Mouse (Mus musculus): Measurements from ENCODE around the gene Ftsj3. TPM values are rescaled to one million over a fixed set of nuclear protein-coding genes. Genes with fewer than 3 reads are reported as not detected.

The Ftsj3 gene
- polyA plus RNA-seq, 1 experiment: 7.3 TPM

DNA sequence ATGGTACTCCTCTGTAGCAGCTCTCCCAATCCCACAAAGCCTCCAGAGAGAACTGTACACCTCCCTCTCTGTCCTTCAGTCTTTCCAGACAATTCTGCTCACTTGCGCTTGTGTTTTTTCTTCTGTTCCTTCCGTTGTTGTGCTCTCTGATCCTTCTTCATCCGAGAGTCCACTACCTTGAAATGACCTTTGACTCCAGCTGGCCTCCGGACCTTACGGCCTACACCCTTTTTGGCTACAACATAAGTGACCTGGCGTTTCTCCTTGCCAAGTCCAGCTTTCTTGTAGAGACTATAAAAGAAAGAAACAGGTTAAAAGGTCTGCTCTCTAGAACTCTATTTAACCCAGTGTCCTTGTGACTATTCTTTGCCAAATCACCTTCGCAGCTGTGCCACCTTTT lies 6.6 kb downstream of the Ftsj3 start:
- no peak for TF ChIP-seq GATA1 (IDR thresholded peaks at IDR 0.05; ENCODE audit: low read length)

DNA sequence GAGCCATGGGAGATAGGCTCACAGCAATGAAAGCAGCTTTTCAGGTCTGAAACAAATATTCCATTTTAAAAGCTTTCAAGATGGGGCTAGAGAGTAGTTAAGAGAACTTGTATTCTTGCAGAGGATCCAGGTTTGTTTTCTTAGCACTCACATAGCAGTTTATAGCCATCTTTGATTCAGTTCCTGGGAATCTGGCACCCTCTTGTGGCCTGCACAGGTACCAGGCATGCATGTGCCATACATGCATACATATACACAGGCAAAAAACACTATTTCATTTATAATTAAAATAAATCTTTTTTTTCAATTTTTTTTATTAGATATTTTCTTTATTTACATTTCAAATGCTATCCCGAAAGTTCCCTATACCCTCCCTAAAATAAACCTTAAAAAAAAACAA lies 9.0 kb downstream of the Ftsj3 start:
- TF ChIP-seq GATA1 (IDR thresholded peaks at IDR 0.05; ENCODE audit: low read length): no peak

DNA sequence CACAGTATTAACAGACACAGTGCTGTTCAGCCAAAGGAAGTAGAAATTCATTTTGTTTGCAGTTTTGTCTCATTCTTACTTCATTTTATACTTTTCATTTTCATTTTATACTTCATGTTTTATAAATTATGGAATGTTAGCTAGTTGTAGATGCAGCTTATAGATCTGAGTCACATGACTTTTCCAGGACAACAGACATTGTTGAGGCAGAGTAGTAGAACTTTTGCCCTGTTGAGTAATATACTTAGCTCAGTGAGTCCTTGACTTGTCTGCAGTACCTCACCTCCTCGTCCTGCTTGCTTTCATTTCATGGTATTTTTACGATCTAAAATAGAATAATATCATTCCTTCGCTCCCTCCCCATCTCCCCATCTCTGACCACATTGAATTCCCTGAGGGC lies 35.3 kb downstream of the Ftsj3 start:
- no peak for TF ChIP-seq GATA1 (IDR thresholded peaks at IDR 0.05; ENCODE audit: low read length)

DNA sequence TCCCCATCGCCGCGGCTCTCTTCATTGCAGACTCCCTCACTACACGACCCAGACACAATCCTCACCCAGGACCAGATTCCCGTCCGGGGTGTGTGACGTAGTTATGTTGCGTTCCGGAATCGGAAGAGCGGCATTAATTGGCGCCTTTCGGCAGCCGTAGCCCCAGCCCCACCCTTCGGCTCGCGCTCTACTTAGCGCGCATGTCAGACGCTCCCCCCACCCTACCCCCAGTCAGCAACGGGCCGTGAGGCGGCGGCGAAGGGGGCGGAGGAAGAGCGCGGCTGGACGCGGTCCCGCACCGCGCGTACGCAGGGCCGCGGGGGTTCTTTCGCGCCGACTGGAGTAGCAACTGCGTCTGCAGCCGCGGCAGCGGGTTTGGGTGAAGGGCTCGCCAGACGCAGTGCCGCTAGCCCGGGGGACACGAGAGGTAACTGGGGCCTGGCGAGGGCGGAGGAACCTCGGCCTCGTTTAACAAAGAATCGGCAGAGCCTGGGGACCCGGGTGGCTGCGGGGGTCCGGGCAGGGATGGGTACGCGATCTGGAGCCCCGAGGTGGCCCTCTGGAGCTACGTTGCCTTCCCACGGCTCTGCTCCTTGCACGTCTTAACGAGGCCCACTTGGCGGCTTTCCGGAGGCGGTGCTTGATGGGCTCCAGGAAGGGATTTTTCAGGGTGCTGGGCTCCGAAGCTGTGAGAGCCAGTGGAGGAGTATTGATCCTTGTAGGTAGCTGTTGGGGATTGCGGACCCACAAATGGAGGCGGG lies 39.0 kb downstream of the Ftsj3 start, which contains the start of gene Ddx42:
TSS of gene Ddx42 (plus strand) at position 197 of the 761 bp plus-strand sequence.
- TF ChIP-seq GATA1 (IDR thresholded peaks at IDR 0.05; ENCODE audit: low read length): no peak

DNA sequence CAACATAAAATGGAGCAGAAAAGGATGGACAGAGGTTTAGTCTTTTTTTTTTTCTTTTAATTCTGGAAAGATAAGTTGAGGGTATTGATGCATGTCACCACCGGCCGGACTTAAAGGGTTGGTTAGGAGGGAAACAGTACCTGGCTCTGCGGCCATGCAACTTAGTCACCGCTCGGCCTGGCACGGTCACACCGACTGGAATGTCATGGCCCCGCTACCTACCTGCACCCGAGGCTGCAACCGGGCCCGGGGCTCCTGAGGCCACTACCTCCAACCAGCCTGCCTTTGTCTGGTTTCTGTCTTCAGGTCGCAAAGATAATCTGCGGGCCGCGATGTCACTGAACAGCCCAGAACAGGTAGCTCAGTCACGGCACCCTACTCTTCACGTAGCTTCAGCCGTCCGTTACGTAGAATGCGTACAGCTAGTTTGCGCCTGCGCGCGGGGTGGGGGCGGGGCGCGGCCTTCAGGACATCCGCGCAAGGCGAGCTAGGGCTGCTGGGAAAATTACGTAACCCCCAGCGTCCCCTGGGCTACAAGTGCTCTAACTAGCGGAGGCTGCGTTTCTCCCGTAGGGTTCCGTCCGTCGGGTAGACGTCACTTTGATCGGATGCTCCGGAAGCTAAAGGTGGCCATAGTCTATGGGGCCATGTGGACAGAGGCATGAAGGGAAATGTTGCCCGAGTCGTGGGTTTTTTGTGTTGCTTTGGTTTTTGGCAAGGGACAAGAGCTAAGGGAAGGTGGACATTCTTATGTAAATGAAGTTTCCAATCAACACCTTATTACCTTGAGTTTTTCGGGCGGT lies 39.8 kb downstream of the Ftsj3 start, which contains the start of gene Ccdc47:
TSS of gene Ccdc47 (minus strand) at position 418 of the 803 bp plus-strand sequence.
- no peak for TF ChIP-seq GATA1 (IDR thresholded peaks at IDR 0.05; ENCODE audit: low read length)

DNA sequence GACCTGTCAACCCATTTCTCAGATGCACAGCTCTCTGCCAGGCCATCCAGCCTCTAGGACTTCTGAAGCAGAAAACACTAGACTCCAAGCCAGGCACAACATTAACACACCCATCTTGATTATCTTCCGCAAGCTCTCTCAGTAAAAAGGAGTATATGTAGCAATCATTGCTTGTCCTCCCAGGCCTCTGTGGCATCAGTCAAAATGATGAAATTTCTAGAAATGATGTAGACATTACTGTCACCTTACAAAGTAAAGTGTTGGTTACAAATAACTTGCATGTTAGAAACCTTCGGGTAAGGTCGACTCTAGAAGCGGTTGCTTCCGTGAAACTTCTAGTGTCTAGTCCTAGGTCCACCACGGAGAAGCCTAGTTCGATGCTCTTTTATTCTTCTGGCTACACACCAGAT lies 40.4 kb downstream of the Ftsj3 start:
- no peak for TF ChIP-seq GATA1 (IDR thresholded peaks at IDR 0.05; ENCODE audit: low read length)

DNA sequence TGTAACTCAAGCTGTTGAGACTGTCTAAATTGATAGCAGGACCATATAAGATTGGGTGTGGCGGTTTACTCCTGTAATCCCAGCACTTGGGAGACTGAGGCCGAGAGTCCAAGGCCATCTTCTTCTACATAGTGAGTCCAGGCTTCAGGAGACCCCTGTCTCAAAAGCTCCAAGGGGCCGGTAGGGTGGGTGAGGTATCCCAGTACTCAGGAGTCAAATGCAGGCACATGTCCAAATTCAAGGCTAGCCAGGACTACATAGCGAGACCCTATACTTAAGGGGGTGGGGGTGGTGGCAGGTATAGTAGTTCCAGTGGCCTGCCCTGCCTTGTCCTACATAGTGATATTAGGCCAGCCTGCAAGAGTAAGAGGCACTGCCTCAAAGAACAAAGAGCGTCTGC lies 41.0 kb downstream of the Ftsj3 start:
- no peak for TF ChIP-seq GATA1 (IDR thresholded peaks at IDR 0.05; ENCODE audit: low read length)

DNA sequence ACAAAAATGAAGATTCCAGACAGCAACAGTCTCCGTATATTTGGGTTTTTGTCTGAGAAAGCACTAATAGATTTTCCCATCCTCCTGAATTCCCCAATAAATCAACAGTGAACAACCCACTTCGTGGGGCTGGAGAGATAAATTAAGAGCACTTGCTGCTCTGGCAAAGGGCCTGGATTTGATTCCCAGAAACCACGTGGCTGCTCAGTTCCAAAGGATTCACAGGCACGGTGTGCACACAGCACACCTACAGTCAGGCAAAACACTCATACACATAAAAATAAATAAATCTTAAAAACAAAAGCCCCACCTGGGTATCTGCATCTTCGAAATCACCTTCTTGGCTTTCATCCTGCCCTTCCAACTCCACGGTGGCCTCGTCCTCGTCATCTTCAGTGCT lies 43.1 kb downstream of the Ftsj3 start:
- TF ChIP-seq GATA1 (IDR thresholded peaks at IDR 0.05; ENCODE audit: low read length): no peak

DNA sequence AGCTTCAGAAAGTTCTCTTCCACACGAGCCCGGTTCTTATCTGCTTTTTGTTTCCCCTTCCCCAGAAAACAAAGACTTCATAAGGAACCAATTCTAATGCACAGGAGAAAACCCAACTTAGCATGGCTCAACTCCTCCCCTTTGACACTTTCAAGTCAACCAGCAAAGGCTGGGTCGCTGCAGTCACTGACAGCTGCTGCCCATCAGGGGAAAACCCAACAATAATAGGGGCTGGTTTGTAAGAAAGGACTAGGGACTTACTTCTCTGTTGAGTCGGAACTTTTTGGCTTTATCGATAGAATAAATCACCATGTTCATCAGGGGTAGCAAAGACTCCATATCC lies 53.8 kb downstream of the Ftsj3 start, which contains the start of gene Strada:
TSS of gene Strada (minus strand) at position 46 of the 343 bp plus-strand sequence.
- no peak for TF ChIP-seq GATA1 (IDR thresholded peaks at IDR 0.05; ENCODE audit: low read length)

DNA sequence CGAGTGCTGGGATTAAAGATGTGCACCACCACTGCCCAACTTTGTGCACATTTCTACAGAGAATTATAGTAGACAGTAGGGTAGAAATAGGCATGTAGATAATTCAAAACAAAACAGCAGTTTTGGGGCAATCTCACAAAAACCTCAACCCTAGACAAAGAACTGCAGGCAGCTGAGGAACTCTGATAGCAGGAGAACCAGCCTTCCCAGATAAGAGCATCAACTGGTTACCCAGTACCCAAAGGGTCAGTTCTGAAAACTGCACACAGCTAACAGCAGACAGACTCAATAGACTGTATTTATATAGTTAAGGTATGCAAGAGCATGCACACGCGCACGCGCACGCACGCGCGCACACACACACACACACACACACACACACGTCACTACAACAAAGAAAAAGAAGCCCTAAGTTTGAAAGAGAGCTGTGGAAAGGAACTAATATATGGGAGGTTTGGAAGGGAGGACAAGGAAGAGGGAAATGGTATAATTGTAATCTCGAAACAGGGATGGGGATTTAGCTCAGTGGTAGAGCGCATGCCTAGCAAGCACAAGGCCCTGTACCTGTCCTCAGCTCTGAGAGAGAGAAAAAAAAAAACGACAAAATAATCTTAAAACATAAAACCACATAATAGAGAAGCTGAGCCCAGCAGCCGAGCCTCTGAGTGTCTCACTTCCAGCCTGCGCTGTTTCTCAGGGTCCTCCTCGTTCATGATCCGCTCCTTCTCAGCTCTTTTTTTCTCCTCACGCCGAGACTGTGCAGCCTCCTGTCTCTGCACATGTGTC lies 54.3 kb downstream of the Ftsj3 start:
- TF ChIP-seq GATA1 (IDR thresholded peaks at IDR 0.05; ENCODE audit: low read length): peak; percentile 86

DNA sequence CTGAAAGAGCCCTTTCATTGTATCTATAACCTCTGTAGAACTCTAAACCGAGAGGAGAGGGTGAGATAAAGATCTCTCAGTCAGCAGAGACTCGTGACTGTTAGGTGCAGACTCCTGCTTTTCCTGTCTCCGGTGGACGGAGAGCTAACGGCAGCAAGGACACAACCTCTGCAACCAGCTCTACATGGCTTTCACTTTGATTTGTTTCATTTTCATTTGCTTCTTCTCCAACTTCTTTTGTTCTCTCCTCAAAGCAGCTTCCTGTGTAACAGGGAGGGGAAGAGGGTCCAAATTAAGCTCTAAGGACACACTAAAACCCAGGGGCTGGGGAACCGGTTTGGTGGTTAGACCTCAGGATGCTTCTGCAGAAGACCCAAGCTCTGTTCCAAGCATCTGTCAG lies 55.1 kb downstream of the Ftsj3 start:
- no peak for TF ChIP-seq GATA1 (IDR thresholded peaks at IDR 0.05; ENCODE audit: low read length)

Other genes starting within 250 kb of the Ftsj3 start
- gene Kcnh6, start 248.0 kb downstream of the Ftsj3 start, polyA plus RNA-seq (2012): not detected in 2 replicates
- 37.1 and 91.6 TPM in 2 replicates for gene Dcaf7, start 219.2 kb downstream of the Ftsj3 start, polyA plus RNA-seq (2012)
- 19.8 and 20.1 TPM in 2 replicates for gene Taco1, start 190.0 kb downstream of the Ftsj3 start, polyA plus RNA-seq (2012)
- 3.1 and 3.5 TPM in 2 replicates for gene Map3k3, start 171.5 kb downstream of the Ftsj3 start, polyA plus RNA-seq (2012)
- not detected in 2 replicates for gene Gm10840, start 95.2 kb downstream of the Ftsj3 start, polyA plus RNA-seq (2012)
- 218 and 245 TPM in 2 replicates for gene Limd2, start 95.2 kb downstream of the Ftsj3 start, polyA plus RNA-seq (2012)
- 34.1 and 40.1 TPM in 2 replicates for gene Strada, start 53.9 kb downstream of the Ftsj3 start, polyA plus RNA-seq (2012)
- 2.1 and 3.0 TPM in 2 replicates for gene Ccdc47, start 39.7 kb downstream of the Ftsj3 start, polyA plus RNA-seq (2012)
- gene Ddx42, start 39.2 kb downstream of the Ftsj3 start, polyA plus RNA-seq (2012): 29.6 and 36.2 TPM in 2 replicates
- gene Psmc5, start 75 bp upstream of the Ftsj3 start, polyA plus RNA-seq (2012): 54.4 and 72.5 TPM in 2 replicates
- 109 and 155 TPM in 2 replicates for gene Smarcd2, start 16.9 kb upstream of the Ftsj3 start, polyA plus RNA-seq (2012)
- gene Tcam1, start 20.6 kb upstream of the Ftsj3 start, polyA plus RNA-seq (2012): 0.04 TPM in 1 of 2 replicates, not detected in the other
- not detected in 2 replicates for gene Gh, start 45.8 kb upstream of the Ftsj3 start, polyA plus RNA-seq (2012)
- not detected in 2 replicates for gene Cd79b, start 58.7 kb upstream of the Ftsj3 start, polyA plus RNA-seq (2012)
- gene Scn4a, start 97.2 kb upstream of the Ftsj3 start, polyA plus RNA-seq (2012): not detected in 2 replicates
- gene Prr29, start 109.4 kb upstream of the Ftsj3 start, polyA plus RNA-seq (2012): not detected in 2 replicates
- gene Icam2, start 132.0 kb upstream of the Ftsj3 start, polyA plus RNA-seq (2012): 50.5 and 63.1 TPM in 2 replicates
- 6.6 and 10.8 TPM in 2 replicates for gene Ern1, start 231.8 kb upstream of the Ftsj3 start, polyA plus RNA-seq (2012)